Mouse (Mus musculus) layer of hippocampus, adult 9-10 months (tissue): ENCODE results near the gene Siah1a.

ENCODE experiments used
- DNase-seq: peaks from one replicate; pipeline ENCODE4 v3.0.0; 2022; ENCODE audit warnings: low spot score

The Siah1a gene

GRCm38 (mm10) chr8:86744313-86745220 lies 1.2 kb downstream of the Siah1a start:
- DNase-seq, result no peak

- DNase-seq, result no peak
Measured at GRCm38 (mm10) chr8:86742605-86743345, 3.0 kb downstream of the Siah1a start.

DNA sequence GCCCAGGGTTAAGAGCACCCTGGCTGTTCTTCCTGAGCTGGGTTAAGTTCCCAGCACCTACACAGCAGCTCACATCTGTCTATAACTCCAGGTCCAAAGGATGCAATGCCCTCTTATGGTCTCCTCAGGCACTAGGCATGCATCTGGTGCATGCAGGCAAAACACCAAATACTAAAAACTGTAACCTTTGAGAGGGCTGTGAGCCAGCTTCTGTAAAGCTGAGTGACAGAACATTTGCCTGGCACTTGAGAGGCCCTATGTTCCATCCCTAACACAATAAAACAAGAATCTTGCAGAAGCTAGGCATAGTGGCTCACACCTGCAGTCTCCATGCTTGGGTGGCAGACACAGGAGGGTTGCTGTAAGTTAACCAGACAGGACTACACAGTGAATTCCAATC lies 4.1 kb downstream of the Siah1a start:
- no peak for DNase-seq

DNA sequence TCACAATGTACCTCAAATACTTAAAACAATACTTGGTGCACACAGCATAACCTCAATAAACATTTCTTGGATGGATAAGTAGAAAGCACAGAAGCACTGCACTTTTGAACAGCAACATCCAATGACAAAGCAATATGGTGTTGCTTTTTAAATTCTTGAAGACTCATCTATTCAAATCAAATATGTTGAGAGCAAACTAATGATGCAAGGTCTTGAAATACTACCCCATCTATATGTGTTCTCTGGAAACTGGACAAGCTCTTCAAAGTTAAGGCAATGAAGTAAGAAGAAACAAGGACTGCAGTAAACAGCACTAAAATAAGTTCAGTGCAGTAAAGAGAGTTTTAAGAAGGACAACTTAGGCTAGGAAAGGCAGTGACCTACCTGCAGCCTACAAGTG lies 4.8 kb downstream of the Siah1a start:
- no peak for DNase-seq

DNA sequence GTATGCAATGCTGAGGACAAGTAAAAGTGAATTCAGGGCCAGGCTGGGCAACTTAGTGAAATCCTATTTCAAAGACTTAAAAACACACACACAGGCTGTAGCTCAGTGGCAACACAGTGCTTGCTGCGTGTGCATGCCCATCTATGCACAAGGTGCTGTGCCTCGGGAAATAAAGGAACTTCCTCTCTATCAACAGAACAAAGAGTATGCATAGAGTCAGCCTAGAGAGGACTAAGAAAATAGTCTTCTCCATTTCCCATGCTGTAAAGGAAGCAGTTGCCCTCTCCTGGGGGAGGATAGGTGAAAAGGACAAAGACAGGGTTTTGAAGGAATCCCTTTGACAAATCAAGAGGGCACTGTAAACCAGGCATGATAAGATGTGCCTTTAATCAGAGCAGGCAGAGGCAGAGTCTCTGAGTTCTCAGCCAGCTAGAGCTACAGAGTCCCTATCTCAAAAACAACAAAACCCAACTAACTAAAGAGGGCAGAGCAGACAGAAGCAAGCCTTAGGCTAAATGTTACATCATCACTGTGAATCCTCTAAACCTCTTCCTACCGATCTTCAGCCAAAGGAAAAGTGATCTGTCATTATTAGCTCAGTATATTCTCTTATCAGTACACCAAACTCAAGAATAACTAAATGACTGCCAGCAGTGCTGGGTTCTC lies 10.2 kb downstream of the Siah1a start:
- DNase-seq, result no peak

- DNase-seq, result no peak
Measured at GRCm38 (mm10) chr8:86734954-86735353, 10.8 kb downstream of the Siah1a start.

DNA sequence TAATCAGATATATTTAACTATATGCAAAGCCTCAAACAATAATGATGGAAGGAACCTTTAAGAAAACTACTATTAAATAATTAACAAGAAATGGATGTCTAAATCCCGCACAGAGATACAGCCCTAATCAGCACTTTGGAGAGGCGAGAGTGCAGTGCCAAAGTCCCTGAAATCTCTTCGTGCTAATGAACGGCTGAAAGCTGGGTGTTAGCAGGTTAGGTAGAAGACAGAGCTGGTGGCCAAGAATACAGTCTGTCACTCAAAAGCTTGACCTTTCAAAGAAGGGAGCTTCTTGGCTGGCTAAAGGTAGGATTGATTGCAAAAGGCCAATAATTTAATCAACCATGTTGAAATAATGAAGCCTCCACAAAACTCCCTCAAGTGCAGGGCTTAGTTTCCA lies 11.6 kb downstream of the Siah1a start:
- no peak for DNase-seq

- no peak for DNase-seq
Measured at GRCm38 (mm10) chr8:86730860-86731259, 14.9 kb downstream of the Siah1a start.

- no peak for DNase-seq
Measured at GRCm38 (mm10) chr8:86730303-86730702, 15.4 kb downstream of the Siah1a start.

- DNase-seq, result no peak
Measured at GRCm38 (mm10) chr8:86728224-86728950, 17.3 kb downstream of the Siah1a start.

- DNase-seq, result no peak
Measured at GRCm38 (mm10) chr8:86726959-86727358, 18.8 kb downstream of the Siah1a start.

GRCm38 (mm10) chr8:86721490-86721889 lies 24.2 kb downstream of the Siah1a start:
- DNase-seq, result no peak

- no peak for DNase-seq
Measured at GRCm38 (mm10) chr8:86720756-86721459, 24.8 kb downstream of the Siah1a start.

GRCm38 (mm10) chr8:86719368-86719767 lies 26.4 kb downstream of the Siah1a start:
- DNase-seq, result no peak

GRCm38 (mm10) chr8:86718332-86718994 lies 27.3 kb downstream of the Siah1a start:
- DNase-seq, result no peak

GRCm38 (mm10) chr8:86713407-86714188 lies 32.1 kb downstream of the Siah1a start:
- DNase-seq, result peak; percentile 80

GRCm38 (mm10) chr8:86712594-86712993 lies 33.1 kb downstream of the Siah1a start:
- DNase-seq, result no peak

- no peak for DNase-seq
Measured at GRCm38 (mm10) chr8:86707873-86708272, 37.9 kb downstream of the Siah1a start.

- DNase-seq, result no peak
Measured at GRCm38 (mm10) chr8:86706756-86707155, 39.0 kb downstream of the Siah1a start.

DNA sequence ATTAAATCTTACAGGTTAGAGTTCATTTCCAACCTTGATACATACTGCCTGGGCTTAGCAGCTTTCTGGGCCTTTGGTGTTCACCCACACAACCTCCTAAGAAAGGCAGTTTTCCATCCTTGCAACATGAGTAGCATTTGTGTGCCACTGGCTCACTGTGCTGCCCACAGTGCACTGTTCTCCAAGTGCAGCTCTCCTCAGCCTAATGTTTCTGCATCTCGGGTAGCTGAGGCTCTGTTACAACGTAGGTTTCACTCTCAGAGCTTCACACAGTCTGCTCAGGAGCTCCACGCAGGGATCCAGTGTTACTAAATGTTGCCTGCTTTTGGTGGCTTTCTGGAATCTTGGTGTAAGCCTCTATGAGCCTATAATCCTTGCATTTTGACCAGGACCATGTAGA lies 40.4 kb downstream of the Siah1a start:
- DNase-seq, result no peak
